Mouse (Mus musculus) kidney, adult 2 months (tissue): Measurements from ENCODE around the gene Ern1. TPM values are rescaled to one million over a fixed set of nuclear protein-coding genes. Genes with fewer than 3 reads are reported as not detected.

Source experiments
- DNase-seq: peaks from one replicate; pipeline ENCODE4 v3.0.0; 2021
- H3K27ac ChIP-seq: fragments of 200-500 bp; 2 replicates; pipeline ENCODE4 v1.5.1; 2012; ENCODE audit warnings: low read depth, low read length, control low read depth, inconsistent platforms; ENCODE audit not compliant: insufficient read depth
- H3K27me3 ChIP-seq: fragments of 200-500 bp; replicated peaks from 2 replicates; pipeline ENCODE4 v1.6.1; 2012; ENCODE audit warnings: mild to moderate bottlenecking, moderate library complexity, low read length, inconsistent platforms; ENCODE audit not compliant: control insufficient read depth, insufficient read depth
- H3K36me3 ChIP-seq: fragments of 200-500 bp; 2 replicates; pipeline ENCODE4 v1.6.1; 2012; ENCODE audit warnings: mild to moderate bottlenecking, moderate library complexity, low read length, inconsistent platforms; ENCODE audit not compliant: control insufficient read depth, insufficient read depth
- H3K4me1 ChIP-seq: fragments of 200-500 bp; 2 replicates; pipeline ENCODE4 v1.6.1; 2011; ENCODE audit warnings: low read length; ENCODE audit not compliant: control insufficient read depth, insufficient read depth
- H3K4me3 ChIP-seq: fragments of 200-500 bp; 2 replicates; pipeline ENCODE4 v1.5.1; 2011; ENCODE audit warnings: mild to moderate bottlenecking, low read depth, low read length, control low read depth; ENCODE audit not compliant: insufficient read depth
- CTCF ChIP-seq: fragments of 200-500 bp; conservative IDR thresholded peaks from 2 replicates; pipeline ENCODE4 v1.5.1; 2011; ENCODE audit warnings: low read depth, mild to moderate bottlenecking, control low read depth, low read length, moderate library complexity, mixed read lengths; ENCODE audit not compliant: insufficient read depth, insufficient read length
- POLR2A ChIP-seq: fragments of 200-500 bp; IDR thresholded peaks from one replicate; pipeline ENCODE4 v1.6.1; 2011; ENCODE audit warnings: low read depth, low read length, control low read depth
- whole genome bisulfite sequencing: fragments of 180-500 bp; shearing (Covaris S2); methylation state at CpG from one replicate; pipeline ENCODE4 v1.1.7; 2018; 5-methylcytosine and 5-hydroxymethylcytosine counted together
- polyA plus RNA-seq: library from polyadenylated mRNA; depleted of rRNA; stranded (reverse); fragments of >200 nt; gene quantifications from 2 replicates; pipeline ENCODE4 v1.2.3, GENCODE M21; 2012

Gene Ern1
- polyA plus RNA-seq, 1 experiment = 12.6 TPM

GRCm38 (mm10) chr11:106503425-106503717 lies 15.7 kb upstream of the Ern1 start:
- no peak for TF ChIP-seq POLR2A
- no peak for TF ChIP-seq CTCF
- H3K36me3 ChIP-seq = no peaks in the 10 kb centered on the region
- H3K4me3 ChIP-seq = no peak overlapping the region
- DNase-seq = no peak
- no peak overlapping the region for H3K27ac ChIP-seq
- no peaks in the 10 kb centered on the region for H3K27me3 ChIP-seq
- 81% methylated on average over 4 of the region's 4 CpGs for WGBS
- no peaks in the 10 kb centered on the region; the same call in 1 of the 2 replicates for H3K4me1 ChIP-seq

- Histone ChIP-seq H3K4me3 (no peak overlapping the region), H3K4me1 (no peaks in the 10 kb centered on the region; the same call in 1 of the 2 replicates), H3K36me3 (no peaks in the 10 kb centered on the region), H3K27me3 (no peaks in the 10 kb centered on the region), H3K27ac (no peak overlapping the region)
- TF ChIP-seq POLR2A = no peak
- TF ChIP-seq CTCF = no peak
- DNase-seq = no peak
- 66% methylated on average over 13 of the region's 13 CpGs for WGBS
These were observed 15.2 kb upstream of the Ern1 start for GRCm38 (mm10) chr11:106502631-106503424.

- Histone ChIP-seq H3K36me3 (no peaks in the 10 kb centered on the region), H3K4me3 (no peak overlapping the region), H3K27ac (no peak overlapping the region), H3K4me1 (no peaks in the 10 kb centered on the region; the same call in 1 of the 2 replicates), H3K27me3 (no peaks in the 10 kb centered on the region)
- DNase-seq = no peak
- TF ChIP-seq CTCF (no peak), POLR2A (no peak)
These were observed 14.5 kb upstream of the Ern1 start for GRCm38 (mm10) chr11:106502159-106502505.

- TF ChIP-seq POLR2A = no peak
- TF ChIP-seq CTCF = no peak
- Histone ChIP-seq H3K27me3 (no peaks in the 10 kb centered on the region), H3K27ac (peak overlapping the region; percentile 68), H3K4me3 (peak overlapping the region; percentile 81), H3K36me3 (no peaks in the 10 kb centered on the region), H3K4me1 (no peaks in the 10 kb centered on the region; the same call in 1 of the 2 replicates)
- 4% methylated on average over 22 of the region's 22 CpGs for WGBS
- DNase-seq = peak; percentile 84
These were observed 13.9 kb upstream of the Ern1 start for GRCm38 (mm10) chr11:106501308-106502158.

GRCm38 (mm10) chr11:106500393-106501307 lies 13.0 kb upstream of the Ern1 start:
- WGBS = under 1% methylated on average over 49 of the region's 55 CpGs
- peak; percentile 99 for DNase-seq
- TF ChIP-seq CTCF (no peak), POLR2A (peak; percentile 99)

GRCm38 (mm10) chr11:106498739-106499379 lies 11.2 kb upstream of the Ern1 start:
- H3K27ac ChIP-seq = no peak overlapping the region

More at GRCm38 (mm10) chr11:106500393-106501307, 13.0 kb upstream of the Ern1 start:
- no peaks in the 10 kb centered on the region; the same call in 1 of the 2 replicates for H3K4me1 ChIP-seq
- H3K36me3 ChIP-seq = no peaks in the 10 kb centered on the region
- peak overlapping the region; percentile 81 for H3K4me3 ChIP-seq
- no peaks in the 10 kb centered on the region for H3K27me3 ChIP-seq
- peak overlapping the region; percentile 86 for H3K27ac ChIP-seq

More at GRCm38 (mm10) chr11:106498739-106499379, 11.2 kb upstream of the Ern1 start:
- H3K4me1 ChIP-seq = no peaks in the 10 kb centered on the region; the same call in 1 of the 2 replicates
- WGBS = 49% methylated on average over 4 of the region's 4 CpGs
- no peak for TF ChIP-seq POLR2A
- no peak for TF ChIP-seq CTCF
- no peak for DNase-seq
- H3K4me3 ChIP-seq = no peak overlapping the region
- no peaks in the 10 kb centered on the region for H3K36me3 ChIP-seq
- H3K27me3 ChIP-seq = no peaks in the 10 kb centered on the region
